Mouse (Mus musculus) forebrain, embryonic 12.5 days (tissue): ENCODE data around the gene Slc39a5. TPM values are rescaled to one million over a fixed set of nuclear protein-coding genes. Genes with fewer than 3 reads are reported as not detected.
A peak's percentile ranks its signal among the peaks of the same experiment; 100 is the strongest.

Source experiments
- ATAC-seq: fragments of 200-750 bp; cut with Nextera tagmentation; 2 replicates; pipeline ENCODE4 v1.8.0; 2017; ENCODE audit warnings: moderate TSS enrichment; ENCODE audit not compliant: low FRiP score
- H3K27ac ChIP-seq: fragments of 300-500 bp; sonication (generic); 2 replicates; pipeline ENCODE4 v1.5.1; 2016; ENCODE audit warnings: mild to moderate bottlenecking
- H3K27me3 ChIP-seq: fragments of 300-500 bp; sonication (generic); 2 replicates; pipeline ENCODE4 v1.6.1; 2016; ENCODE audit warnings: mild to moderate bottlenecking
- H3K36me3 ChIP-seq: fragments of 300-500 bp; sonication (generic); replicated peaks from 2 replicates; pipeline ENCODE4 v1.6.1; 2016; ENCODE audit warnings: mild to moderate bottlenecking
- H3K4me1 ChIP-seq: fragments of 300-500 bp; sonication (generic); 2 replicates; pipeline ENCODE4 v1.6.1; 2016
- H3K4me2 ChIP-seq: fragments of 300-500 bp; sonication (generic); 2 replicates; pipeline ENCODE4 v1.6.1; 2016; ENCODE audit warnings: mild to moderate bottlenecking, moderate library complexity
- H3K4me3 ChIP-seq: fragments of 300-500 bp; sonication (generic); replicated peaks from 2 replicates; pipeline ENCODE4 v1.5.1; 2016; ENCODE audit warnings: mild to moderate bottlenecking
- H3K9ac ChIP-seq: fragments of 300-500 bp; sonication (generic); 2 replicates; pipeline ENCODE4 v1.6.1; 2016; ENCODE audit warnings: mild to moderate bottlenecking
- H3K9me3 ChIP-seq: fragments of 300-500 bp; sonication (generic); 2 replicates; pipeline ENCODE4 v1.6.1; 2016
- WGBS: fragments of 180-500 bp; shearing (Covaris S2); methylation state at CpG from one replicate; pipeline ENCODE4 v1.1.7; 2016; 5-methylcytosine and 5-hydroxymethylcytosine counted together
- polyA plus RNA-seq: library from polyadenylated mRNA; unstranded; fragments of >200 nt; fragmentation: Nextera tagmentation; extraction: Ambion mirVana; gene quantifications from 2 replicates; pipeline ENCODE4 v1.2.1, GENCODE M21; 2016

Slc39a5 gene
- polyA plus RNA-seq, 1 experiment from 2014 or later: not detected

- WGBS: 95% methylated on average over 8 of the region's 8 CpGs
- no peak for ATAC-seq
- Histone ChIP-seq H3K4me2 (no peak overlapping the region), H3K27ac (no peak overlapping the region), H3K27me3 (no peaks in the 10 kb centered on the region), H3K4me1 (peaks cover 17% of the 10 kb centered on the region), H3K4me3 (no peak overlapping the region), H3K9me3 (no peaks in the 10 kb centered on the region), H3K36me3 (peaks cover 91% of the 10 kb centered on the region), H3K9ac (no peak overlapping the region)
Observed at GRCm38 (mm10) chr10:128382482-128382881, 18.5 kb downstream of the Slc39a5 start.

- no peak for ATAC-seq
Observed at GRCm38 (mm10) chr10:128380565-128380964, 20.5 kb downstream of the Slc39a5 start.

GRCm38 (mm10) chr10:128379260-128379659, 21.8 kb downstream of the Slc39a5 start:
- H3K4me3 ChIP-seq: 0 out of 2 replicates have a peak overlapping the region, but pooled peaks have one; percentile 7
- 95% methylated on average over 7 of the region's 7 CpGs for whole genome bisulfite sequencing
- peaks cover 59% of the 10 kb centered on the region for H3K36me3 ChIP-seq
- H3K27me3 ChIP-seq: no peaks in the 10 kb centered on the region
- H3K4me1 ChIP-seq: peaks cover 26% of the 10 kb centered on the region
- no peak overlapping the region; the same call in none of the 2 replicates for H3K4me2 ChIP-seq
- no peak for ATAC-seq
- no peaks in the 10 kb centered on the region for H3K9me3 ChIP-seq
- H3K27ac ChIP-seq: no peak overlapping the region
- peak overlapping the region; percentile 36; the same call in 1 of the 2 replicates for H3K9ac ChIP-seq

More at GRCm38 (mm10) chr10:128380565-128380964, 20.5 kb downstream of the Slc39a5 start:
- H3K4me2 ChIP-seq: no peak overlapping the region
- H3K27me3 ChIP-seq: no peaks in the 10 kb centered on the region
- H3K9ac ChIP-seq: no peak overlapping the region
- peaks cover 72% of the 10 kb centered on the region for H3K36me3 ChIP-seq
- H3K4me3 ChIP-seq: no peak overlapping the region
- no peaks in the 10 kb centered on the region for H3K9me3 ChIP-seq
- no peak overlapping the region for H3K27ac ChIP-seq
- WGBS: 87% methylated on average over 5 of the region's 5 CpGs
- H3K4me1 ChIP-seq: peaks cover 26% of the 10 kb centered on the region

GRCm38 (mm10) chr10:128378462-128378861, 22.6 kb downstream of the Slc39a5 start:
- H3K4me1 ChIP-seq: peaks cover 26% of the 10 kb centered on the region
- H3K4me3 ChIP-seq: peak overlapping the region; percentile 100
- ATAC-seq: no peak
- H3K9ac ChIP-seq: peak overlapping the region; percentile 99
- peaks cover 51% of the 10 kb centered on the region for H3K36me3 ChIP-seq
- 0 out of 2 replicates have a peak overlapping the region, but pooled peaks have one; percentile 94 for H3K27ac ChIP-seq
- H3K4me2 ChIP-seq: peak overlapping the region; percentile 61
- H3K9me3 ChIP-seq: no peaks in the 10 kb centered on the region
- WGBS: 80% methylated on average over 3 of the region's 3 CpGs
- no peaks in the 10 kb centered on the region for H3K27me3 ChIP-seq

GRCm38 (mm10) chr10:128377940-128378448, 23.0 kb downstream of the Slc39a5 start:
- no peak for ATAC-seq
- peak overlapping the region; percentile 61 for H3K4me2 ChIP-seq
- H3K27me3 ChIP-seq: no peaks in the 10 kb centered on the region
- 56% methylated on average over 14 of the region's 14 CpGs for WGBS
- peak overlapping the region; percentile 100 for H3K4me3 ChIP-seq
- no peaks in the 10 kb centered on the region for H3K9me3 ChIP-seq
- peak overlapping the region; percentile 94 for H3K27ac ChIP-seq
- peak overlapping the region; percentile 99 for H3K9ac ChIP-seq
- peaks cover 46% of the 10 kb centered on the region for H3K36me3 ChIP-seq
- H3K4me1 ChIP-seq: peaks cover 26% of the 10 kb centered on the region

GRCm38 (mm10) chr10:128377222-128377939, 23.6 kb downstream of the Slc39a5 start:
- peak overlapping the region; percentile 99 for H3K9ac ChIP-seq
- peaks cover 26% of the 10 kb centered on the region for H3K4me1 ChIP-seq
- no peaks in the 10 kb centered on the region for H3K27me3 ChIP-seq
- peak overlapping the region; percentile 94 for H3K27ac ChIP-seq
- under 1% methylated on average over 23 of the region's 47 CpGs for WGBS
- peak overlapping the region; percentile 100 for H3K4me3 ChIP-seq
- peak overlapping the region; percentile 61 for H3K4me2 ChIP-seq
- H3K36me3 ChIP-seq: peaks cover 40% of the 10 kb centered on the region
- peak; percentile 82 for ATAC-seq
- no peaks in the 10 kb centered on the region for H3K9me3 ChIP-seq

- H3K4me2 ChIP-seq: peak within 1 kb of the TSS; percentile 61
- H3K4me1 ChIP-seq: peaks cover 26% of the 10 kb centered on the region
- no peaks in the 10 kb centered on the region for H3K9me3 ChIP-seq
- WGBS: under 1% methylated on average over 45 of the region's 73 CpGs
- H3K4me3 ChIP-seq: peak within 1 kb of the TSS; percentile 100
- H3K27ac ChIP-seq: peak within 1 kb of the TSS; percentile 94
- peaks cover 33% of the 10 kb centered on the region for H3K36me3 ChIP-seq
- H3K27me3 ChIP-seq: no peaks in the 10 kb centered on the region
- ATAC-seq: peak; percentile 89
- H3K9ac ChIP-seq: peak within 1 kb of the TSS; percentile 99
Observed at GRCm38 (mm10) chr10:128376455-128377211, 24.4 kb downstream of the Slc39a5 start, which contains the start of gene Ankrd52. Gene Ankrd52, plus strand, starts transcription at chr10:128377115.

- Histone ChIP-seq H3K4me1 (peaks cover 26% of the 10 kb centered on the region), H3K36me3 (peaks cover 29% of the 10 kb centered on the region), H3K4me2 (peak overlapping the region; percentile 61), H3K4me3 (peak overlapping the region; percentile 100), H3K27me3 (no peaks in the 10 kb centered on the region), H3K9ac (peak overlapping the region; percentile 99), H3K27ac (peak overlapping the region; percentile 94), H3K9me3 (no peaks in the 10 kb centered on the region)
- WGBS: 40% methylated on average over 4 of the region's 4 CpGs
- ATAC-seq: no peak
Observed at GRCm38 (mm10) chr10:128376099-128376454, 25.0 kb downstream of the Slc39a5 start.

- Histone ChIP-seq H3K27me3 (0 out of 2 replicates have a peak, but pooled peaks cover 3% of the 10 kb centered on the region), H3K4me1 (peaks cover 29% of the 10 kb centered on the region), H3K4me3 (no peak overlapping the region), H3K36me3 (peaks cover 12% of the 10 kb centered on the region), H3K27ac (no peak overlapping the region), H3K4me2 (no peak overlapping the region), H3K9ac (no peak overlapping the region), H3K9me3 (no peaks in the 10 kb centered on the region)
- ATAC-seq: no peak
- 83% methylated on average over 6 of the region's 6 CpGs for WGBS
Observed at GRCm38 (mm10) chr10:128374393-128374792, 26.6 kb downstream of the Slc39a5 start.

- Histone ChIP-seq H3K9ac (no peak overlapping the region), H3K4me1 (peaks cover 21% of the 10 kb centered on the region), H3K4me3 (no peak overlapping the region), H3K27me3 (0 out of 2 replicates have a peak, but pooled peaks cover 3% of the 10 kb centered on the region), H3K4me2 (no peak overlapping the region), H3K27ac (no peak overlapping the region), H3K36me3 (peaks cover 1% of the 10 kb centered on the region; the same call in 1 of the 2 replicates), H3K9me3 (no peaks in the 10 kb centered on the region)
- 82% methylated on average over 6 of the region's 6 CpGs for WGBS
- ATAC-seq: no peak
Observed at GRCm38 (mm10) chr10:128372989-128373748, 27.9 kb downstream of the Slc39a5 start.

- no peak for ATAC-seq
- H3K27me3 ChIP-seq: 0 out of 2 replicates have a peak, but pooled peaks cover 3% of the 10 kb centered on the region
- H3K36me3 ChIP-seq: no peaks in the 10 kb centered on the region
- H3K4me2 ChIP-seq: no peak overlapping the region
- H3K4me1 ChIP-seq: peaks cover 26% of the 10 kb centered on the region
- 76% methylated on average over 5 of the region's 5 CpGs for WGBS
- no peak overlapping the region for H3K9ac ChIP-seq
- no peaks in the 10 kb centered on the region for H3K9me3 ChIP-seq
- no peak overlapping the region for H3K27ac ChIP-seq
- H3K4me3 ChIP-seq: no peak overlapping the region
Observed at GRCm38 (mm10) chr10:128372142-128372541, 28.9 kb downstream of the Slc39a5 start.
